Mouse (Mus musculus): Measurements from ENCODE around the gene Mfap3. TPM values are rescaled to one million over a fixed set of nuclear protein-coding genes. Genes with fewer than 3 reads are reported as not detected.
A peak's percentile ranks its signal among the peaks of the same experiment; 100 is the strongest.
"Not testable (repeated sequence)": the region's sequence is repeated elsewhere in the genome, so short reads cannot be mapped to it uniquely, and the experiment has no call there.

Gene Mfap3
- polyA plus RNA-seq, 2 experiments from 2014 or later: 32.1 to 36.8 TPM

DNA sequence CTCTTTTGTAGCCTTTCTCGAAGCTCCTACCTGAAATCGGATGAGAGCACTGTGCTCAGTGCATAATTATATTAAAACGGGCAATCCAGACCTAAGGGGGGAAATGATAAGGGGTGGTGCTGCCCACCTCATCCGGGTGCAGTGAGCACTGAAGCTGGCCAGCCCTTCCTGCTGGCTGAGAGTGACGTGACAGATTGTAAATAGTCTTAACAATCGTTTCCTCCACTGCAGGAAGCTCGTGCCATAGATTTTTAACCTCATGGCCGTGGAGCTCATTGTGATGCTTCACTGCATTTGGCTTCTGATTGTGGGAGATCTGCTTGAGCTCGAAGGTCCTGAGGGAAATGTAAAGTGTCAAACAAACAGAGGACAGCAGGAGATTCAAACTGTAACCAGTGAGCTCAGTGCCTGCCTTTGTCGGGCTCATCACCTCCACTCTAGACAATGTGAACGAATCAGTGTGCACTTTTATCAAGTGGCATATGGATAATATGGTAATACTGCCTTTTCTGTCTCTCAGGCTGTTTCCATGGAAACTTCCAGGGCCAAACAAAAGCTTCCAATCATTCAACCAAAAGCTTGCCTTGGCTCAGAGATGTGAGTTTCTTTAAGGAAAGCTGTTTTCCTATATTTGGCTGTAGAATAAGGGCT lies 13.0 kb downstream of the Mfap3 start:
- no peak for ATAC-seq

DNA sequence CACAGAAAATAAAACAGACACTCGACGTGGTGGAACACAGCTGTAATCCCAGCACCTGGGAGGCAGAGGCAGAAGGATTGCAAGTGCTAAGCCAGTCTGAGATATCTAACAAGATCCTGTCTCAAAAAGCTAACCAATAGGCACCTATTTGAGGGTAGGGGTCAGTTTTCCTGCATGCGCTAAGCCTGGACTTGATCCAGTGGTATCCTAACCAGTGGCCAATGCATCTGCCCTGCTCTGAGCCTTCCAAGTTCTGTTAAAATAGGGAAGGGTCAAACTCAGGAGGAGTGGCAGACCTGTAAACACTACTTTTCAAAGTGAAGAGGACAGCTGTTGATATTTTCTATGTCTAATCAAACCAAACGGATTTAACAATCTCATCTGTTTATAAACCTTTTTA lies 13.8 kb downstream of the Mfap3 start:
- ATAC-seq: no peak

DNA sequence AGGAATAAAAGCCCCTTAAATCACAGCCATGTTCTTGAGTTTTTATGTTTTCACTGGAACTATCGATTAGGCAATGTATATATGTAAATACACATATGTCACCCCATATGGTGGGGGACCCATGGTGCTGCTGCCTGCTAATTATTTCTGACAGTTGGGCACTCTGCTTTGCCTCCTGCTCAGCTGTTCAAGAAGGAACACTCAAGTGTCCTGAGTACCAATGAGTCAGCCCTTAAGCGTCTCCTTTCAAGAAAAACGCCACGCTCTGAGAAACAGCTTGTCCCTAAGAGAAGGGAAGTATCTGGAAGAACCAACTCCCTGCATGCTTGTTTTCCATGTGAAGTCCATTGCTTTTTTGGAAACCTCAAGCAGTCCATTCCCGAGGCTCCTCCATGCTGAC lies 17.4 kb downstream of the Mfap3 start:
- ATAC-seq: no peak

DNA sequence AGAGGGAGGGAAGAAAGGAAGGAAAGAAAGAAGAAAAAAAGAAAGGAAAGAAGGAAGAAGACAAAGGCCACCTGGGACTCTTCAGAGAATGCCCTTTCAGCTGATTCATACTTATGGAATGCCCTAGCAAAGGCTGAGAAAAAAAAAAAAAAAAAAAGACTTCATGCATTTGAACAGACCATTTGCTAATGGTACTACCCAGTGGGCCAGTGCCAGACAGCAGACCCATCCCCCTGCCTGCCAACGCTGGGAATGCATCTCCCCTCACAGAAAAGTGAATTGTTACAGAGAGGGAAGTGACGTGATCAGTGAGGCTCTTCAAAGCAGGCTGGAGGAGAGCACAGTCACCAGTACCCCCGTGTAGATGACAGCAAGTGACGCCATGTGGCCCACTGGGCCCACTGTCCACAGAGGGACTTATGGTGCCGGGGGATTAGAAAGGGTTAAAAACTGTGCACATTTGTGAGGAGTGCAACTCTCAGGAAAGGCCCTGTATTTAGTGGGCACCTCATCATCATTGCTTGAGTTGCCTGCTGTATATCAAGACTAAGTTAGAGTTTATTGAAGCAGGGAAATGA lies 21.5 kb downstream of the Mfap3 start:
- ATAC-seq: no peak

DNA sequence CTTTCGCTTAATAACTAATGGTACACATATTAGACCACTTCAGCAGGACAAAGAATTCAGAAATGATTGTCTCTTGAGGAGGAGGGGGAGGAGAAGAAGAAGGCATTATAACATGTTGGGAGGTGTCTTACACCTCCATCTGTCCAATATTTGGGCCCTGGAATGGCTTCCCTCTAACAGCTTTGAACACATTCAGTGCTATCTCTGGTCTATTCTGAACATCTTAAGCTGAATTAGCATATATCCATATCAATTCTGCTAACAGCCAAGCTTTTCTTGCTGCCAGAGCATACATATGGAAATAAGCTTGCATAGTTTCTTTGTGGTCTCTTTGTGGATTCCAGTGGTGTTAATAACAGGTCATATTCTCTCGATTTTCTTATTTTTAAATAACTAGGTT lies 22.2 kb downstream of the Mfap3 start:
- ATAC-seq: no peak

DNA sequence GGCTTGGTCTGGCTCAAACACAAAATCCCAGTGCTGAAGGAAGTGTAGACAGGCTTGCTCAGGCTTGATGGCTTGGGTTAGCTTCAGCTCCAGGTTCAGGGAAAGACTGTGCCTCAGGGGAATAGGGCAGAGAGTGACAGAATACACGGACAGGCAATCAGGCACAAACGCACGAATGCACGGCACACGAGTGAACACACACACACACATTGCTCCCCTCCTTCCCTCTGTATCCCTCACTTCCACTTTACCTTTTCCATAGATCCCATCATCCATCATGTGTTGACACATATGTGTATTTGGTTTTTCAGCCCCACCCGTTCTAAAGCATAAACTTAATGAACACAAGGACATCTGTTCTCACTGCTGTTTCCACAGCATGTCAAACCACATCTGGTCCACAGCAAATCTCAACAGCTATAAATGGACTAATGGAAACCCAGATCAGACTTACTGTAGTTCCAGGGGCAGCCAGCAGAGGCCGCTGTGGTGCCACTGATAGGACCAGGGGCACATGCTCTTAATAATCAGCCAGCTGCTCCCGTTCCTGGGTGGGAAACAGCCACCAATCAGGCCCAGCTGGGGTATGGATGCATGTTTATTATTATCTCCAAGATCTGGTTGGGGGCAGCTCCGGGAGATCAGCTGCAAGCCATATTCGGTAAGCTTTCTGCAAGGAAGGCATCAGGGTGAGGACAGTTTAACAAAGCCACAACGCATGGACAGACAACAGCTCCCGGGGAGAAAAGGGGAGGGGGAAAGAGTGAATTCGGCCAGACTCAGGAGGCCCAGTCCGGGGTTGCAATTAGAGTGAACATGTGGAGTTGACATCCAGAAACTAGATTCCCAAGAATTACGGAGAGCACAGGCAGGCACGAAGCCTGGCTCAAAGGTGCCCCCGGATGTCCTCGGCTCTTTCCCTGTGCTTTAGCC lies 30.4 kb downstream of the Mfap3 start:
- ATAC-seq: peak; percentile 49

DNA sequence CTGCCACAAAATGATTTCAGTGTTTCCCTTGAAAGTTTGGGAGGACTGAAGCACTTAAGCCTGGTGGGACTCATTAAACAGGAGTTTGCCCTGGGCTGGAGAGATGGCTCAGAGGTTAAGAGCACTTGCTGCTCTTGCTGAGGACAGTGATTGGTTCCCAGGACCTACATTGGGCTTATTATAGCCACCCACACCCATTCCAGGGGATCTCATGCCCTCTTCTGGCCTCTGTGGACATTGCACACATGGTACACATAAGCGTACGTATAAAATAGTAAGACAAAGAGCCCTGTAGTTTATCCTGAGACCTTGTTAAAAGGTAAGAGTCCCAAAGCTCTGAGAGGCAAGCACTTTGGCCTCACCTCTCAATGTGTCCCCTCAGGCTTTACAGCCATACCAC lies 31.8 kb downstream of the Mfap3 start:
- ATAC-seq: no peak

DNA sequence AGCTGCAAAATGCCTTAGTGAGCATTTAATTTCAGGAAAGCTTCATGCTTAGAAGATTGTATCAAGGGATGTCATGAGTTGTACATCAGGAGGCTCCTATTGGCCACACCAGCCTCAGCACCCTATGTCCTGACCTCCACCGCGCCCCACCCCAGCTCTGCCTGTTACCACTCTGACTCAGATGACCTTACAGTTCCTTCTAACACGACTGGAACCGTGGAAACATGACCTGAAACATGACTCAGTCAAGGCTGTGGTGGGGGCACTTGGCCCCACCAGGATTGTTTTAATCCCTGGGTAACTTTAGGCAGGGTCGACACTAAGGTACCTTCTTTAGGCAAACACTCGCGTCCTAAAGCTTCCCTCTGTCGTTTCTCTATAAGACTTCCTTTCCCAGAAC lies 32.6 kb downstream of the Mfap3 start:
- no peak for ATAC-seq

DNA sequence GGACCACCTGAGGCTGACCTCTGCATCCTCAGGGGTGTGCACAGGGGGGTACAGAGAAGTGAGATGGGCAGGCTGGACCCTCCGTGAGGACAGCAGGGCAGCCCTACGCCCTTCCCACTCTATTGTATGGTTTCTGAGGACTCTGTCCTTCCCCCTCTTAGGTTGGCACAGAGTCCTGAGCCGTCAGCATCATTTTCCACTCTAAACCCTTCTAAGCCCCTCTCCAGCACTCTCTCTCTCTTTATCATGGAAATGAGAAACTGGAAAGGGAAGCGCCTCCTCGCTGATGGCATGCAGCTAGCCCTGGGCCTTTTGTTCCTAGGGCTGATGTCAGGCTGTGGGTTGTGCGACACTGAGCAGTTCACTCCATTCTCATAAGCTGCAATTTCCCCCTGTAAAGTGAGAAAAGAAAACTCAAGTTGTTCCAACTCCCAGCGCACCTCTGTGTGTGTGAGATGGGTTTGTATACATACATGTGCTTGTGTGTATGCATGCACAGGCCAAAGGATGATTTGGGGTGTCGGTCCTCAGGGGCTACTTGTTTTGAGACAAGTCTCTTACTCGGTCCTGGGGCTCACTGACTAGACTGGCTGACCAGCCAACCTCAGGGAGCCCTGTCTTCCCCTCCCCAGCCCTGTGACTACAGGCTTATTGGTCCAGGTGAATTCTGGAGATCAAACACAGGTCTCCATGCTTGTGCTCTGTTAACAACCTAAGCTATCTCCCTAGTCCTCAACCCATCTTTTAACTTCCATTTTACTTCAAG lies 34.7 kb downstream of the Mfap3 start:
- no peak for ATAC-seq

DNA sequence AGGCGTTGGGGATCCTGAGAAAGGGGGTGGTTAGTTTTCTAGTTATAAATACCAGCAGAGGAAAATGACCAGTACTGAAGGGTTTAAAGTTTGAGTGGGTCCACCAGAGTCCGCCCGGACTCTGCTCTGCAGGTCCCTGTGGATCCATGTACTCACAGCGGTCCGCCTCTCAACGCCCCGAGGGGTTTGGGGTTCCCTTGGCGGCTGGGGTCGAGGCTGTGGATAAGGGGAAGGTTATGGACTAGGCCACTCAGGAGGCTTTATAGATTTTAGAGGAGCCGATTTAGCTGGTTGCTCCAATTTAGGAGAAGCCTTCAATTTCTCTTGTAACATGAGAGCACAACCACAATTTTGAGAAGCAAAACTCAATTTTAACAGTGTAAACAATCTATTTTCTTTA lies 39.5 kb downstream of the Mfap3 start:
- ATAC-seq: not testable (repeated sequence)

DNA sequence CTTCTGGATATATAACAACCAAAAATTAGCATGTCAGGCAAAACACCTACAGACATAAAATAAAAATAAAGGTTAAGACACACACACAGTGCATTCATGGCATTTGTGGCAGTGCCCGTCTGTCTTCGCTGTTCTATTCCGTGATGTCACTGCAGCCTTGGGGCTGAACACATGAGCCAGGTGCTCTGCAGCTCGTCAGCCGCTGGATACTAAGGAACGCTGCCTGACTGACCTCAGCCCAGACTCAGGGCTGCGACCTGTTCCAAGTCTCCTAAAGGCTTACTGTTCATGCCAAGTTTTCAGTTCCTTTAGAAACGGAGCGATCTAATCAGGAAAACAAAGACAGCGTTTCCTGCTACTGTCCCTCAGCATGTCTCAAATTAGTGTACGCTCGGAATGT lies 46.1 kb downstream of the Mfap3 start:
- no peak for ATAC-seq

DNA sequence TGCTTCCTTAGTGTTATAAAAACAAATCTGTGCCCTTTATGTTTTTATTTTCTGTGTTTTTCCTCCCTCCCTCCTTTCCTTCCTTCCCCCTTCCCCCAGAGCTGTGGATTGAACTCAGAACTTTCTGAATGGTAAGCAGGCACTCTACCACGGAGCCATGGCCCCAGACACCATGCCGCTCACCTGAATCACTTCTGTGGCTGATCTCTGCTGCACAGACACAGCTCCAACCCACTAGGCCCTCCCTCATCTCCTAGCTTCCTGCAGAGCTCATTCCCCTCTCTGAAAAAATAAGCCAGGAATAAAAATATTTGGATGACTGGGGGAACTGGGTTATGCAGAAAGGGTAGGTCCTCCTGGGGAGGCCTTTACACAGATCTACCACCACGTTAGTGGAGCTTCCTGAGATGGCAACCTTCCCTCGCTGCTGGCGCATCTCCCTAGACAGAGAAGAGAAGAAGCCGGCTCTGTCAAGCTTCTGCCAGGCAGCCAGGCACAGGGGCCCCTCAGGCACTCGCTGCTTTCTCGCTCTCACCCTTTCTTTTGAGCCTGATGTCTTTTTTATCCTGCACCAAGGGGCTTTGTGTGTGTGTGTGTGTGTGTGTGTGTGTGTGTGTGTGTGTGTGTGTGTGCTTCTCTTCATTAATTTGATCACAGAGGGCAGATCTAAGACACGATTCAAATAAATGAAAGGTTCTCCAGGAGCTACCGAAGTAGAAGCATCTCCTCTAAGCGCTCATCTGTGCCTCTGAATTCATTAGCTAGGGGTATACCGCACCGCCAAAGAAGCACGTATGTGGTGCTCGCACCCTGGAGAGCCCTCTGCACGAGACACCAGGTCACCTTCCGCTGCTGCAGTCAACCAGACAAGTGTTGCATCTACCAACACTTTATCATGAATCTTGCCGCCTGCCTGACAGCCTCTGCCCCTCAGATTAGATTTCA lies 47.9 kb downstream of the Mfap3 start:
- ATAC-seq: no peak

GRCm38 (mm10) chr11:57568950-57569490 lies 50.6 kb downstream of the Mfap3 start:
- ATAC-seq: no peak

GRCm38 (mm10) chr11:57571035-57571434 lies 52.6 kb downstream of the Mfap3 start:
- ATAC-seq: no peak

- ATAC-seq: peak; percentile 68
Observed at GRCm38 (mm10) chr11:57573686-57574274, 55.3 kb downstream of the Mfap3 start.

GRCm38 (mm10) chr11:57576871-57577515 lies 58.5 kb downstream of the Mfap3 start:
- no peak for ATAC-seq

DNA sequence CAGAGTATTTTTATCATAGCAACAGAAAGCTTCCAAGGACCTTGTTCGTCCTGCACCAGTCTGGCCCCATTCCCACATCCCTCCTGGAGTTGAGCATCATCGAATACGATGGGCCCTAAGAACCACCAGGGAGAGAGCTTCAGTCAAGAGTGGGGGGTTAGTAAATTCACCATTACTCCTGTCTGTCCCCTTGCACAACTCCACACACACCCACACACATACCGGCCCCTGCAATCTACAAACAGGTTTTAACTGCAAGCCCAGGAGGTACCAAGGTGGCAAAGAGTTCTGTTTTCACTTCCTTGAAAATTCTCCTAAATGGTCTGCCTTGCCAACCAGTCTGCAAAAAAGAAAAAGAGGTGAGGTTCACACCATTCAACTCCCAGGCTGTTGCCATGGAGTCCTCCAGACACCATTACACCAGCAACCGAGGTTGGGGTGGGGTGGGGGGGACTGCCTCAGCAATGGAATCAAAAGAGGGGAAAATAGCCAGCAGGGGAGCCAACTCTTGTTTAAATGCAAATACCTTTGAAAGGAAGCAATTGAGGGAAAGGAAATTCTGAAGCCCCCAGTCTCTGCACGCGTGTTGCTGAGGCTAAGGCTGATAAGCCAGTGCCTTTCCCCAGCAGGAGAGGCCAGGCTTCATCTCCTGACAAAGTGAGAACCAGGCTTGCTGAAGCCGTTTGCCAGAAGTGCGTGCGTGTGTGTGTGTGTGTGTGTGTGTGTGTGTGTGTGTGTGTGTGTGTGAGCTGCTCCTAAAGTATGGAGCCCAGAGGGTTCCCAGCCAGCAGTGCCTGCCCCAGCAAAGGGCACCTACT lies 64.6 kb downstream of the Mfap3 start:
- ATAC-seq: no peak
